Mouse (Mus musculus): ENCODE results near the gene Phlpp2. TPM values are rescaled to one million over a fixed set of nuclear protein-coding genes. Genes with fewer than 3 reads are reported as not detected.
A peak's percentile ranks its signal among the peaks of the same experiment; 100 is the strongest.

Gene Phlpp2
- polyA plus RNA-seq, 1 experiment from 2014 or later: 3.7 TPM

GRCm38 (mm10) chr8:109948285-109948564 is 79.9 kb downstream of the Phlpp2 start:
- Histone ChIP-seq H3K4me2 (ENCODE audit: low read length) (peak overlapping the region; percentile 65), H3K4me1 (ENCODE audit: control insufficient read depth, insufficient read depth, low read length) (peaks cover 5% of the 10 kb centered on the region; the same call in 1 of the 2 replicates), H3K27ac (ENCODE audit: low read depth, low read length) (peak overlapping the region; percentile 48; the same call in 1 of the 2 replicates), H3K27me3 (replicated peaks; ENCODE audit: control insufficient read depth, insufficient read depth, low read length) (no peaks in the 10 kb centered on the region), H3K36me3 (ENCODE audit: control insufficient read depth, insufficient read depth, low read length) (0 out of 2 replicates have a peak, but pooled peaks cover 3% of the 10 kb centered on the region), H3K9me3 (replicated peaks; ENCODE audit: control insufficient read depth, low read length) (no peaks in the 10 kb centered on the region), H3K9ac (ENCODE audit: low read length) (peak overlapping the region; percentile 59), H3K4me3 (ENCODE audit: low read depth, low read length) (peak overlapping the region; percentile 33)
- WGBS: 4% methylated on average over 19 of the region's 19 CpGs
- DNase-seq (ENCODE audit: low spot score) (no peak), ATAC-seq (peak; percentile 35; the same call in 1 of the 2 replicates)

GRCm38 (mm10) chr8:109952171-109952570 is 83.8 kb downstream of the Phlpp2 start:
- H3K4me2 ChIP-seq (ENCODE audit: low read length): no peak overlapping the region
- no peaks in the 10 kb centered on the region for H3K27me3 ChIP-seq (replicated peaks; ENCODE audit: control insufficient read depth, insufficient read depth, low read length)
- no peak overlapping the region for H3K9ac ChIP-seq (ENCODE audit: low read length)
- WGBS: 77% methylated on average over 7 of the region's 7 CpGs
- H3K4me1 ChIP-seq (ENCODE audit: control insufficient read depth, insufficient read depth, low read length): peaks cover 5% of the 10 kb centered on the region
- no peak overlapping the region for H3K4me3 ChIP-seq (ENCODE audit: low read depth, low read length)
- no peak for ATAC-seq
- no peak overlapping the region for H3K27ac ChIP-seq (ENCODE audit: low read depth, low read length)
- DNase-seq (ENCODE audit: low spot score): no peak
- H3K36me3 ChIP-seq (ENCODE audit: control insufficient read depth, insufficient read depth, low read length): no peaks in the 10 kb centered on the region
- no peaks in the 10 kb centered on the region for H3K9me3 ChIP-seq (replicated peaks; ENCODE audit: control insufficient read depth, low read length)

GRCm38 (mm10) chr8:109954486-109954948 is 86.2 kb downstream of the Phlpp2 start:
- Histone ChIP-seq H3K9ac (ENCODE audit: low read length) (no peak overlapping the region; the same call in 1 of the 2 replicates), H3K4me2 (ENCODE audit: low read length) (no peak overlapping the region)
- peak; percentile 78 for DNase-seq (ENCODE audit: low spot score)

GRCm38 (mm10) chr8:109957167-109958028 is 89.1 kb downstream of the Phlpp2 start:
- H3K9me3 ChIP-seq (replicated peaks; ENCODE audit: control insufficient read depth, low read length): no peaks in the 10 kb centered on the region
- H3K27ac ChIP-seq (ENCODE audit: low read depth, low read length): no peak overlapping the region
- 2% methylated on average over 16 of the region's 16 CpGs for WGBS
- H3K4me1 ChIP-seq (ENCODE audit: control insufficient read depth, insufficient read depth, low read length): peaks cover 14% of the 10 kb centered on the region
- H3K36me3 ChIP-seq (ENCODE audit: control insufficient read depth, insufficient read depth, low read length): no peaks in the 10 kb centered on the region
- H3K4me2 ChIP-seq (ENCODE audit: low read length): peak overlapping the region; percentile 31
- H3K9ac ChIP-seq (ENCODE audit: low read length): no peak overlapping the region; the same call in 1 of the 2 replicates
- DNase-seq (ENCODE audit: low spot score) (peak; percentile 77), ATAC-seq (peak; percentile 46)
- no peak overlapping the region for H3K4me3 ChIP-seq (ENCODE audit: low read depth, low read length)
- peaks cover 7% of the 10 kb centered on the region; the same call in 1 of the 2 replicates for H3K27me3 ChIP-seq (replicated peaks; ENCODE audit: control insufficient read depth, insufficient read depth, low read length)

More at GRCm38 (mm10) chr8:109954486-109954948, 86.2 kb downstream of the Phlpp2 start:
- Histone ChIP-seq H3K4me3 (ENCODE audit: low read depth, low read length) (no peak overlapping the region), H3K36me3 (ENCODE audit: control insufficient read depth, insufficient read depth, low read length) (no peaks in the 10 kb centered on the region), H3K4me1 (ENCODE audit: control insufficient read depth, insufficient read depth, low read length) (peaks cover 11% of the 10 kb centered on the region), H3K27me3 (replicated peaks; ENCODE audit: control insufficient read depth, insufficient read depth, low read length) (no peaks in the 10 kb centered on the region), H3K9me3 (replicated peaks; ENCODE audit: control insufficient read depth, low read length) (no peaks in the 10 kb centered on the region), H3K27ac (ENCODE audit: low read depth, low read length) (peak overlapping the region; percentile 39; the same call in 1 of the 2 replicates)
- WGBS: 37% methylated on average over 13 of the region's 13 CpGs
- ATAC-seq: peak; percentile 60

- Histone ChIP-seq H3K4me1 (ENCODE audit: control insufficient read depth, insufficient read depth, low read length) (peaks cover 14% of the 10 kb centered on the region), H3K27ac (ENCODE audit: low read depth, low read length) (no peak overlapping the region), H3K4me3 (ENCODE audit: low read depth, low read length) (no peak overlapping the region), H3K9ac (ENCODE audit: low read length) (no peak overlapping the region), H3K27me3 (replicated peaks; ENCODE audit: control insufficient read depth, insufficient read depth, low read length) (peaks cover 10% of the 10 kb centered on the region; the same call in 1 of the 2 replicates), H3K36me3 (ENCODE audit: control insufficient read depth, insufficient read depth, low read length) (no peaks in the 10 kb centered on the region), H3K9me3 (replicated peaks; ENCODE audit: control insufficient read depth, low read length) (no peaks in the 10 kb centered on the region), H3K4me2 (ENCODE audit: low read length) (no peak overlapping the region)
- 29% methylated on average over 9 of the region's 12 CpGs for WGBS
- DNase-seq (ENCODE audit: low spot score) (no peak), ATAC-seq (no peak)
Observed at GRCm38 (mm10) chr8:109958036-109958655, 89.8 kb downstream of the Phlpp2 start.

- ATAC-seq: no peak
- H3K9ac ChIP-seq (ENCODE audit: low read length): no peak overlapping the region
- peaks cover 10% of the 10 kb centered on the region; the same call in 1 of the 2 replicates for H3K27me3 ChIP-seq (replicated peaks; ENCODE audit: control insufficient read depth, insufficient read depth, low read length)
- no peak for DNase-seq (ENCODE audit: low spot score)
- H3K4me1 ChIP-seq (ENCODE audit: control insufficient read depth, insufficient read depth, low read length): peaks cover 14% of the 10 kb centered on the region
- no peak overlapping the region for H3K4me2 ChIP-seq (ENCODE audit: low read length)
- H3K4me3 ChIP-seq (ENCODE audit: low read depth, low read length): no peak overlapping the region
- H3K9me3 ChIP-seq (replicated peaks; ENCODE audit: control insufficient read depth, low read length): no peaks in the 10 kb centered on the region
- no peak overlapping the region for H3K27ac ChIP-seq (ENCODE audit: low read depth, low read length)
- 90% methylated on average over 4 of the region's 4 CpGs for WGBS
- no peaks in the 10 kb centered on the region for H3K36me3 ChIP-seq (ENCODE audit: control insufficient read depth, insufficient read depth, low read length)
Observed at GRCm38 (mm10) chr8:109959112-109959511, 90.8 kb downstream of the Phlpp2 start.

DNA sequence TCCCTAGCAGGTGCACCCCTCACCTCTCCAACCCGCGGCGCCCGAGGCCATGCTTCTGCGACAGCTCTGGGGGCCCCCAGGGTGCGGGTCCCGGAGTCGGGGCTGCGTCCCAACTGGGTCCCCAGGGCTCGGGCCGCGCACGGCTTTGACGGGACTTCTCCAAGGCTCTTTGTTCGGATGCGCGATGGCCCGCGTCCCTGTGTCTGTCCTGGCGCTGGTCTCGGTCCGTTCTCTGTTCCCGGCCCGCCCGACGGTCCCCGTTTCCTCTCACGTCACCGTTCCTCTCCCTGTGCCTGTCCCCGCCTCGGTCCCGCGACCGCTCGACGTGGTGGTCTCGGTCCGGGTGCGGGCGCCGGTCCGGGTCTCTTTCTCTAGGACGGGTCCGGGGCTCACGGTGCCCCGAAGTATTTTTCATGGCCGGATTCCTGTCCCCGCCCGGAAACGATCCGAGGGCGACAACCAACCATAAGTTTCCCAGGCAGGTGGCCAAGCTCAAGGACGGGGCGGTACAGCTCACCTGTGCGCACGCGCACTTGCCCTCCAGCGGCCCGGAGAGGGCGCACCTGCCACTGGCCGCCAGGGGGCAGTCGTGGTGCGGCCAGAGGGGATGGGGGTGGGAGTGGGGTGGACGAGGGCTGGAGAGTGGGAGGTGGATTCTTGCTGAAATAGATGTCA is 93.5 kb downstream of the Phlpp2 start, which contains the start of gene Marveld3:
Marveld3 (minus strand) TSS at position 511 of the 675 bp plus-strand sequence.
- peaks cover 14% of the 10 kb centered on the region for H3K4me1 ChIP-seq (ENCODE audit: control insufficient read depth, insufficient read depth, low read length)
- H3K9ac ChIP-seq (ENCODE audit: low read length): peak within 1 kb of the TSS; percentile 43
- DNase-seq (ENCODE audit: low spot score): peak; percentile 61
- peak within 1 kb of the TSS; percentile 33 for H3K4me3 ChIP-seq (ENCODE audit: low read depth, low read length)
- 2% methylated on average over 64 of the region's 64 CpGs for WGBS
- ATAC-seq: peak; percentile 57; the same call in 1 of the 2 replicates
- peak within 1 kb of the TSS; percentile 68 for H3K4me2 ChIP-seq (ENCODE audit: low read length)
- peaks cover 10% of the 10 kb centered on the region; the same call in 1 of the 2 replicates for H3K27me3 ChIP-seq (replicated peaks; ENCODE audit: control insufficient read depth, insufficient read depth, low read length)
- H3K27ac ChIP-seq (ENCODE audit: low read depth, low read length): no peak within 1 kb of the TSS
- H3K36me3 ChIP-seq (ENCODE audit: control insufficient read depth, insufficient read depth, low read length): no peaks in the 10 kb centered on the region
- no peaks in the 10 kb centered on the region for H3K9me3 ChIP-seq (replicated peaks; ENCODE audit: control insufficient read depth, low read length)

DNA sequence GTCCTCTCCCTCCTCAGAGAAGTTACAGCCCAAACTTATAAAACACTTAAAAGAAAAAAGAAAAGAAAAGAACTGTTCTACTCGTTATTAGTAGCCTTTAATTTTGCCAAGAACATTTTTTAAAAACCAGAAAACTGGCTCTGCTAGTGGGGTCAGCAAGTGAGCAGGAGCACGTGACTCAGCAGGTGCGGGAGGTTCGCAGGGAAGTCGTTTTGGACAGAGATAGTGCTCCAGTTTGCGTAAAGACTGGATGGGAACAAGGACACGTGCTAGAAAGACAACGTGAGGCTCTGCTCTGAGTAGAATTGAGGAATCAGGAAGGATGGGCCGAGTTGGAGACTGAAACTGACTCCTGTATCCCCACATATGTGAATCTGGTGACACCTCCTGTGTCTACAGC is 94.6 kb downstream of the Phlpp2 start:
- Histone ChIP-seq H3K4me1 (ENCODE audit: control insufficient read depth, insufficient read depth, low read length) (0 out of 2 replicates have a peak, but pooled peaks cover 5% of the 10 kb centered on the region), H3K4me2 (ENCODE audit: low read length) (no peak overlapping the region), H3K27ac (ENCODE audit: low read depth, low read length) (no peak overlapping the region), H3K9ac (ENCODE audit: low read length) (no peak overlapping the region), H3K9me3 (replicated peaks; ENCODE audit: control insufficient read depth, low read length) (no peaks in the 10 kb centered on the region), H3K4me3 (ENCODE audit: low read depth, low read length) (no peak overlapping the region), H3K27me3 (replicated peaks; ENCODE audit: control insufficient read depth, insufficient read depth, low read length) (peaks cover 10% of the 10 kb centered on the region; the same call in 1 of the 2 replicates), H3K36me3 (ENCODE audit: control insufficient read depth, insufficient read depth, low read length) (no peaks in the 10 kb centered on the region)
- DNase-seq (ENCODE audit: low spot score): no peak
- no peak for ATAC-seq
- 82% methylated on average over 9 of the region's 9 CpGs for WGBS
